Comparison of ENCODE assay signal across 22 mouse cellular contexts in the genomic region with DNA sequence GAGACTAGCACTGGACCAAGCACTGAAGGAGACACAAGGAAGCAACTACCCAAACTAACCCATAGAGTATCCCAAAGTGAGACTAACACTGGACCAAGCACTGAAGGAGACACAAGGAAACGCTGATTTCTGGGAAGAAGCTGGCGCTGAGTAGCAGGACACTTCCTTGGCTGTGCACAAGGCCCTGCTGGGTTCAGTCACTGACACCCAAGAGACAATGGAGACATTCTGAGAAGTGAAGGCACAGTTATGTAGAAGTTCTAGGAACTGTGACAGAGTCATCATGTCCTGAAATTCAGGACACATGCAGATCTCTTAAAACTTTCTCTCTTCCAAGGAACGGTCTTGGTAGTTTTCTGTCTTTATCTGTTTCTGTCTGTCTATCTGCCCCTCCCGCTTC. TPM values are rescaled to one million over a fixed set of nuclear protein-coding genes. Genes with fewer than 3 reads are reported as not detected.
A peak's percentile ranks its signal among the peaks of the same experiment; 100 is the strongest.
DNase-seq lines count a peak whose midpoint lies in the region; ATAC-seq lines count a peak whose summit lies in the region.
"Had no signal": no experiment of that assay in that cellular context is flagged by ENCODE, and none has a peak within 500 bp of the region (broad histone marks: within the 10 kb centered on the region; RNA-seq: fewer than 3 reads in every experiment).

No protein-coding gene starts in this region.

- H3K4me2 ChIP-seq in liver, embryonic 11.5 days: no peak overlapping the region
- no peak overlapping the region for H3K4me2 ChIP-seq in liver, embryonic 12.5 days
- no peak overlapping the region for H3K4me2 ChIP-seq in lung, embryonic 16.5 days (ENCODE audit: low read depth, low read length)
- H3K4me2 ChIP-seq in midbrain, embryonic 14.5 days (ENCODE audit: low read length): no peak overlapping the region
- H3K4me2 ChIP-seq: embryonic facial prominence, embryonic 12.5 days; forebrain, embryonic 15.5 days; heart, embryonic 11.5 days; heart, embryonic 15.5 days; hindbrain, embryonic 13.5 days had no signal

- H3K4me1 ChIP-seq in liver, embryonic 11.5 days (replicated peaks; ENCODE audit: control insufficient read depth, insufficient read depth, low read length): peaks cover 20% of the 10 kb centered on the region
- H3K4me1 ChIP-seq in liver, embryonic 12.5 days: peaks cover 42% of the 10 kb centered on the region
- H3K4me1 ChIP-seq in lung, embryonic 16.5 days (replicated peaks; ENCODE audit: control insufficient read depth, insufficient read depth, low read length): peaks cover 25% of the 10 kb centered on the region
- H3K4me1 ChIP-seq in midbrain, embryonic 14.5 days (ENCODE audit: control insufficient read depth, insufficient read depth, low read length): no peaks in the 10 kb centered on the region

- H3K9me3 ChIP-seq in liver, embryonic 11.5 days (ENCODE audit: control insufficient read depth, low read length): no peaks in the 10 kb centered on the region
- H3K9me3 ChIP-seq in liver, embryonic 12.5 days (replicated peaks): no peaks in the 10 kb centered on the region
- no peaks in the 10 kb centered on the region for H3K9me3 ChIP-seq in lung, embryonic 16.5 days (ENCODE audit: control insufficient read depth, low read length)
- H3K9me3 ChIP-seq in midbrain, embryonic 14.5 days (ENCODE audit: control insufficient read depth, low read length): no peaks in the 10 kb centered on the region
- H3K9me3 ChIP-seq: embryonic facial prominence, embryonic 12.5 days; forebrain, embryonic 15.5 days; heart, embryonic 15.5 days; hindbrain, embryonic 13.5 days had no signal

- H3K9ac ChIP-seq in liver, embryonic 11.5 days (ENCODE audit: low read depth, low read length): 0 out of 2 replicates have a peak overlapping the region, but pooled peaks have one; percentile 3
- H3K9ac ChIP-seq in liver, embryonic 12.5 days: no peak overlapping the region
- H3K9ac ChIP-seq in lung, embryonic 16.5 days (ENCODE audit: low read length): no peak overlapping the region
- H3K9ac ChIP-seq in midbrain, embryonic 14.5 days (replicated peaks; ENCODE audit: low read length): no peak overlapping the region
- H3K9ac ChIP-seq: embryonic facial prominence, embryonic 12.5 days; forebrain, embryonic 15.5 days; heart, embryonic 15.5 days; hindbrain, embryonic 13.5 days had no signal

- H3K27ac ChIP-seq in liver, embryonic 11.5 days (ENCODE audit: low read depth, low read length): no peak overlapping the region
- H3K27ac ChIP-seq in liver, embryonic 12.5 days: no peak overlapping the region
- peak overlapping the region; percentile 63 for H3K27ac ChIP-seq in lung, embryonic 16.5 days (ENCODE audit: low read length)
- H3K27ac ChIP-seq in midbrain, embryonic 14.5 days (replicated peaks; ENCODE audit: low read depth, low read length): no peak overlapping the region
- H3K27ac ChIP-seq: embryonic facial prominence, embryonic 12.5 days; forebrain, embryonic 15.5 days; heart, adult 2 months; heart, embryonic 15.5 days; hindbrain, embryonic 13.5 days had no signal

- H3K27me3 ChIP-seq in liver, embryonic 11.5 days (replicated peaks; ENCODE audit: control insufficient read depth, insufficient read depth, low read length): no peaks in the 10 kb centered on the region
- H3K27me3 ChIP-seq in liver, embryonic 12.5 days (replicated peaks): no peaks in the 10 kb centered on the region
- H3K27me3 ChIP-seq in lung, embryonic 16.5 days (ENCODE audit: control insufficient read depth, insufficient read depth, low read depth, low read length): no peaks in the 10 kb centered on the region
- no peaks in the 10 kb centered on the region for H3K27me3 ChIP-seq in midbrain, embryonic 14.5 days (ENCODE audit: control insufficient read depth, insufficient read depth, low read length)
- H3K27me3 ChIP-seq: embryonic facial prominence, embryonic 12.5 days; forebrain, embryonic 15.5 days; heart, embryonic 15.5 days; hindbrain, embryonic 13.5 days; Patski had no signal

- no peak for DNase-seq in liver, embryonic 11.5 days (ENCODE audit: low spot score)
- DNase-seq in lung, postnatal 25 days (ENCODE audit: low spot score): peak; percentile 72
- no peak for DNase-seq in midbrain, embryonic 14.5 days
- no peak for DNase-seq in natural killer cell, adult 2 months (ENCODE audit: low spot score in 2 of 2)
- DNase-seq in cerebellum, adult 8-10 months: no peak
- DNase-seq: adrenal gland, postnatal 14 days; cerebellum, adult 18-20 months; cerebellum, postnatal 10 days; gastrocnemius, postnatal 10 days; heart, adult 2 months; heart, postnatal 14 days had no signal

- no peak for ATAC-seq in liver, embryonic 11.5 days (replicated peaks; ENCODE audit: low FRiP score)
- ATAC-seq in liver, embryonic 12.5 days: no peak
- peak; percentile 68 for ATAC-seq in lung, embryonic 16.5 days (ENCODE audit: low read depth)
- no peak for ATAC-seq in midbrain, embryonic 14.5 days (ENCODE audit: low FRiP score, low TSS enrichment)
- ATAC-seq: activated CD4-positive, CD25-positive, alpha-beta regulatory T cell, adult 4 months; forebrain, embryonic 15.5 days; Patski had no signal

- 62% methylated on average over 4 of the region's 4 CpGs for WGBS in liver, embryonic 11.5 days
- WGBS in liver, embryonic 12.5 days (ENCODE audit: insufficient replicate concordance): 54% methylated on average over 4 of the region's 4 CpGs
- 61% methylated on average over 4 of the region's 4 CpGs for WGBS in lung, embryonic 16.5 days
- WGBS in midbrain, embryonic 14.5 days: 93% methylated on average over 4 of the region's 4 CpGs

- H3K4me3 ChIP-seq in liver, embryonic 11.5 days (ENCODE audit: low read depth, low read length): no peak overlapping the region
- no peak overlapping the region for H3K4me3 ChIP-seq in liver, embryonic 12.5 days
- H3K4me3 ChIP-seq in lung, embryonic 16.5 days (ENCODE audit: low read length): no peak overlapping the region
- H3K4me3 ChIP-seq in midbrain, embryonic 14.5 days (replicated peaks; ENCODE audit: low read depth, low read length): no peak overlapping the region
- H3K4me3 ChIP-seq: embryonic facial prominence, embryonic 12.5 days; forebrain, embryonic 15.5 days; heart, adult 2 months; heart, embryonic 15.5 days; hindbrain, embryonic 13.5 days had no signal

- no peaks in the 10 kb centered on the region for H3K36me3 ChIP-seq in liver, embryonic 11.5 days (ENCODE audit: control insufficient read depth, insufficient read depth, low read length)
- no peaks in the 10 kb centered on the region for H3K36me3 ChIP-seq in liver, embryonic 12.5 days
- no peaks in the 10 kb centered on the region for H3K36me3 ChIP-seq in lung, embryonic 16.5 days (ENCODE audit: control insufficient read depth, insufficient read depth, low read length)
- no peaks in the 10 kb centered on the region for H3K36me3 ChIP-seq in midbrain, embryonic 14.5 days (ENCODE audit: control insufficient read depth, insufficient read depth, low read length)
- H3K36me3 ChIP-seq: embryonic facial prominence, embryonic 12.5 days; forebrain, embryonic 15.5 days; heart, embryonic 15.5 days; hindbrain, embryonic 13.5 days had no signal

RNA-seq across cellular contexts. Expression of a gene that starts 16.4 kb away (rescaled TPM):
- 49.0 and 50.4 TPM in 2 replicates for polyA plus RNA-seq in liver, embryonic 11.5 days (2014; fragmentation: Nextera tagmentation; extraction: Ambion mirVana)
- 39.6 and 40.0 TPM in 2 replicates for polyA plus RNA-seq in liver, embryonic 12.5 days (2016; fragmentation: Nextera tagmentation; extraction: Ambion mirVana)
- 75.4 and 79.0 TPM in 2 replicates for polyA plus RNA-seq in lung, embryonic 16.5 days (2015; fragmentation: Nextera tagmentation; extraction: Ambion mirVana)
- polyA plus RNA-seq in midbrain, embryonic 14.5 days (2014; fragmentation: Nextera tagmentation; extraction: Ambion mirVana): 4.3 and 7.6 TPM in 2 replicates

RNA-seq across cellular contexts. Expression of a gene that starts 49.6 kb away (rescaled TPM):
- polyA plus RNA-seq in liver, embryonic 11.5 days (2014; fragmentation: Nextera tagmentation; extraction: Ambion mirVana): not detected in 2 replicates
- polyA plus RNA-seq in liver, embryonic 12.5 days (2016; fragmentation: Nextera tagmentation; extraction: Ambion mirVana): 0.58 TPM in 1 of 2 replicates, not detected in the other
- 0.77 and 0.87 TPM in 2 replicates for polyA plus RNA-seq in lung, embryonic 16.5 days (2015; fragmentation: Nextera tagmentation; extraction: Ambion mirVana)
- not detected in 2 replicates for polyA plus RNA-seq in midbrain, embryonic 14.5 days (2014; fragmentation: Nextera tagmentation; extraction: Ambion mirVana)
- polyA plus RNA-seq: activated CD4-positive, CD25-positive, alpha-beta regulatory T cell, adult 4 months; C2C12; embryonic facial prominence, embryonic 12.5 days; forebrain, embryonic 11.5 days; forebrain, embryonic 15.5 days; hindbrain, embryonic 13.5 days; Patski had no signal
